Mouse (Mus musculus) embryonic facial prominence, embryonic 10.5 days (tissue): ENCODE results near the gene Rsrc1. TPM values are rescaled to one million over a fixed set of nuclear protein-coding genes. Genes with fewer than 3 reads are reported as not detected.
"Not testable (repeated sequence)": the region's sequence is repeated elsewhere in the genome, so short reads cannot be mapped to it uniquely, and the experiment has no call there.

Source experiments
- DNase-seq: peaks from one replicate; pipeline ENCODE4 v3.0.0-alpha.2; 2017; ENCODE audit warnings: low spot score
- H3K27ac ChIP-seq: fragments of 300-500 bp; sonication (generic); replicated peaks from 2 replicates; pipeline ENCODE4 v1.5.1; 2016; ENCODE audit warnings: mild to moderate bottlenecking
- H3K27me3 ChIP-seq: fragments of 300-500 bp; sonication (generic); replicated peaks from 2 replicates; pipeline ENCODE4 v1.6.1; 2016; ENCODE audit warnings: low read depth, mild to moderate bottlenecking; ENCODE audit not compliant: poor library complexity, severe bottlenecking
- H3K36me3 ChIP-seq: fragments of 300-500 bp; sonication (generic); replicated peaks from 2 replicates; pipeline ENCODE4 v1.6.1; 2016; ENCODE audit warnings: mild to moderate bottlenecking, moderate library complexity
- H3K4me1 ChIP-seq: fragments of 300-500 bp; sonication (generic); 2 replicates; pipeline ENCODE4 v1.6.1; 2016
- H3K4me3 ChIP-seq: fragments of 300-500 bp; sonication (generic); 2 replicates; pipeline ENCODE4 v1.5.1; 2016; ENCODE audit warnings: mild to moderate bottlenecking, moderate library complexity
- H3K9me3 ChIP-seq: fragments of 300-500 bp; sonication (generic); 2 replicates; pipeline ENCODE4 v1.6.1; 2016; ENCODE audit warnings: mild to moderate bottlenecking
- WGBS: fragments of 180-500 bp; shearing (Covaris S2); methylation state at CpG from one replicate; pipeline ENCODE4 v1.1.7; 2016; 5-methylcytosine and 5-hydroxymethylcytosine counted together
- polyA plus RNA-seq: library from polyadenylated mRNA; unstranded; fragments of >200 nt; fragmentation: Nextera tagmentation; extraction: Ambion mirVana; gene quantifications from 2 replicates; pipeline ENCODE4 v1.2.1, GENCODE M21; 2016

The Rsrc1 gene
- polyA plus RNA-seq, 1 experiment from 2014 or later: 45.0 TPM

- H3K27ac ChIP-seq: no peak overlapping the region
- WGBS: 92% methylated on average over 2 of the region's 2 CpGs
Measured at GRCm38 (mm10) chr3:67059755-67060154, 78.6 kb downstream of the Rsrc1 start.

GRCm38 (mm10) chr3:67070575-67071488 is 89.6 kb downstream of the Rsrc1 start:
- no peak for DNase-seq
- H3K36me3 ChIP-seq: no peaks in the 10 kb centered on the region
- 84% methylated on average over 11 of the region's 11 CpGs for WGBS
- H3K4me1 ChIP-seq: no peaks in the 10 kb centered on the region
- H3K27me3 ChIP-seq: no peaks in the 10 kb centered on the region
- H3K4me3 ChIP-seq: no peak overlapping the region
- no peak overlapping the region for H3K27ac ChIP-seq
- peaks cover 3% of the 10 kb centered on the region; the same call in 1 of the 2 replicates for H3K9me3 ChIP-seq

More at GRCm38 (mm10) chr3:67059755-67060154, 78.6 kb downstream of the Rsrc1 start:
- no peaks in the 10 kb centered on the region for H3K27me3 ChIP-seq
- H3K36me3 ChIP-seq: peaks cover 9% of the 10 kb centered on the region; the same call in 1 of the 2 replicates
- DNase-seq: no peak
- no peaks in the 10 kb centered on the region for H3K4me1 ChIP-seq
- H3K4me3 ChIP-seq: no peak overlapping the region
- 0 out of 2 replicates have a peak, but pooled peaks cover 3% of the 10 kb centered on the region for H3K9me3 ChIP-seq

- not testable (repeated sequence) for H3K36me3 ChIP-seq, H3K4me1 ChIP-seq, H3K27me3 ChIP-seq, H3K9me3 ChIP-seq, H3K4me3 ChIP-seq, H3K27ac ChIP-seq
- peak; percentile 8 for DNase-seq
Measured at GRCm38 (mm10) chr3:67073653-67074052, 92.5 kb downstream of the Rsrc1 start.

- DNase-seq: no peak
- no peak overlapping the region for H3K27ac ChIP-seq
- whole genome bisulfite sequencing: 97% methylated on average over 2 of the region's 2 CpGs
- no peak overlapping the region for H3K4me3 ChIP-seq
- peaks cover 19% of the 10 kb centered on the region; the same call in 1 of the 2 replicates for H3K9me3 ChIP-seq
- H3K27me3 ChIP-seq: no peaks in the 10 kb centered on the region
- H3K36me3 ChIP-seq: peaks cover 9% of the 10 kb centered on the region
- no peaks in the 10 kb centered on the region for H3K4me1 ChIP-seq
Measured at GRCm38 (mm10) chr3:67075484-67075883, 94.3 kb downstream of the Rsrc1 start.

GRCm38 (mm10) chr3:67084742-67085141 is 103.6 kb downstream of the Rsrc1 start:
- DNase-seq: no peak
- no peaks in the 10 kb centered on the region; the same call in 1 of the 2 replicates for H3K36me3 ChIP-seq
- WGBS: 91% methylated on average over 1 of the region's 1 CpGs

GRCm38 (mm10) chr3:67108428-67108827 is 127.2 kb downstream of the Rsrc1 start:
- Histone ChIP-seq H3K4me1 (no peaks in the 10 kb centered on the region), H3K27me3 (no peaks in the 10 kb centered on the region), H3K4me3 (no peak overlapping the region), H3K36me3 (peaks cover 8% of the 10 kb centered on the region), H3K27ac (no peak overlapping the region), H3K9me3 (no peaks in the 10 kb centered on the region)
- WGBS: 93% methylated on average over 3 of the region's 3 CpGs
- no peak for DNase-seq

More at GRCm38 (mm10) chr3:67084742-67085141, 103.6 kb downstream of the Rsrc1 start:
- Histone ChIP-seq H3K9me3 (peaks cover 7% of the 10 kb centered on the region; the same call in 1 of the 2 replicates), H3K27me3 (no peaks in the 10 kb centered on the region), H3K4me3 (no peak overlapping the region), H3K4me1 (no peaks in the 10 kb centered on the region), H3K27ac (no peak overlapping the region)

- H3K9me3 ChIP-seq: no peaks in the 10 kb centered on the region
- no peak overlapping the region for H3K27ac ChIP-seq
- H3K4me3 ChIP-seq: no peak overlapping the region
- H3K4me1 ChIP-seq: no peaks in the 10 kb centered on the region
- no peaks in the 10 kb centered on the region for H3K36me3 ChIP-seq
- H3K27me3 ChIP-seq: no peaks in the 10 kb centered on the region
- 89% methylated on average over 4 of the region's 4 CpGs for WGBS
- DNase-seq: no peak
Measured at GRCm38 (mm10) chr3:67116317-67116716, 135.1 kb downstream of the Rsrc1 start.

- H3K36me3 ChIP-seq: peaks cover 6% of the 10 kb centered on the region
- peaks cover 6% of the 10 kb centered on the region for H3K9me3 ChIP-seq
- H3K4me3 ChIP-seq: no peak overlapping the region
- no peaks in the 10 kb centered on the region for H3K27me3 ChIP-seq
- DNase-seq: no peak
- no peaks in the 10 kb centered on the region for H3K4me1 ChIP-seq
- H3K27ac ChIP-seq: no peak overlapping the region
- WGBS: 70% methylated on average over 3 of the region's 3 CpGs
Measured at GRCm38 (mm10) chr3:67132521-67132920, 151.3 kb downstream of the Rsrc1 start.

GRCm38 (mm10) chr3:67135749-67136375 is 154.7 kb downstream of the Rsrc1 start:
- Histone ChIP-seq H3K9me3 (no peaks in the 10 kb centered on the region), H3K27me3 (no peaks in the 10 kb centered on the region), H3K4me1 (no peaks in the 10 kb centered on the region), H3K4me3 (no peak overlapping the region), H3K36me3 (no peaks in the 10 kb centered on the region), H3K27ac (no peak overlapping the region)
- DNase-seq: no peak
- WGBS: 88% methylated on average over 2 of the region's 2 CpGs

GRCm38 (mm10) chr3:67144952-67145351 is 163.8 kb downstream of the Rsrc1 start:
- Histone ChIP-seq H3K27ac (no peak overlapping the region), H3K4me3 (no peak overlapping the region), H3K9me3 (peaks cover 5% of the 10 kb centered on the region; the same call in 1 of the 2 replicates), H3K36me3 (0 out of 2 replicates have a peak, but pooled peaks cover 7% of the 10 kb centered on the region), H3K27me3 (no peaks in the 10 kb centered on the region), H3K4me1 (no peaks in the 10 kb centered on the region)
- DNase-seq: no peak
- 88% methylated on average over 2 of the region's 2 CpGs for WGBS

GRCm38 (mm10) chr3:67146280-67146679 is 165.1 kb downstream of the Rsrc1 start:
- WGBS: 99% methylated on average over 1 of the region's 1 CpGs
- Histone ChIP-seq H3K9me3 (peaks cover 5% of the 10 kb centered on the region; the same call in 1 of the 2 replicates), H3K27ac (no peak overlapping the region), H3K4me3 (no peak overlapping the region), H3K27me3 (no peaks in the 10 kb centered on the region), H3K36me3 (0 out of 2 replicates have a peak, but pooled peaks cover 7% of the 10 kb centered on the region), H3K4me1 (no peaks in the 10 kb centered on the region)
- DNase-seq: no peak

- Histone ChIP-seq H3K4me3 (no peak overlapping the region), H3K36me3 (0 out of 2 replicates have a peak, but pooled peaks cover 7% of the 10 kb centered on the region), H3K9me3 (peaks cover 5% of the 10 kb centered on the region; the same call in 1 of the 2 replicates), H3K4me1 (no peaks in the 10 kb centered on the region), H3K27ac (no peak overlapping the region), H3K27me3 (no peaks in the 10 kb centered on the region)
- DNase-seq: no peak
- 55% methylated on average over 3 of the region's 3 CpGs for WGBS
Measured at GRCm38 (mm10) chr3:67147246-67147645, 166.1 kb downstream of the Rsrc1 start.
